Mouse (Mus musculus): ENCODE measurements around the gene Ascc1. TPM values are rescaled to one million over a fixed set of nuclear protein-coding genes. Genes with fewer than 3 reads are reported as not detected.
A peak's percentile ranks its signal among the peaks of the same experiment; 100 is the strongest.

Ascc1 gene
- polyA plus RNA-seq, 1 experiment from 2014 or later, result 45.2 TPM

DNA sequence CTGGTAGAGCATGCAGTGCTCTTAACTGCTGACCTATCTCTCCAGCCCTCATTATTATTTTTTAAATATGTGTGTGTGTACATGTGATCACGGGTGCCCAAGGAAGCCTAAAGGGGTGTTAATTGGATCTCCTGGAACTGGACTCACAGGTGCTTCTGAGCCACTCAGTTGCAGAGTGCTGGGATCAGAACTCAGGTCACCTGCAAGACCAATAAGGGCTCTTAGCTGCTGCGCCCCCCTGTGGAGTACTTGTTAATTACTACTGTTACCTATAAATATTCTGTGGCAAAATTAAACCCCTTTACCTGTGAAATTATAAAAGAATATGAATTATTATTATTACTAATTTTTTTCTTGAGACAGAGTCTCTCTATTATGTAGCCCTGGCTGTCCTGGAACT, 2.7 kb downstream of the Ascc1 start:
- ATAC-seq (ENCODE audit: insufficient number of reproducible peaks, low FRiP score, low TSS enrichment, low read depth) (no peak), DNase-seq (ENCODE audit: low spot score) (no peak)
- Histone ChIP-seq H3K4me2 (ENCODE audit: low read depth, severe bottlenecking) (no peak overlapping the region), H3K4me1 (ENCODE audit: control insufficient read depth, insufficient read depth, low read length) (no peaks in the 10 kb centered on the region), H3K27me3 (ENCODE audit: control insufficient read depth, insufficient read depth, low read length) (no peaks in the 10 kb centered on the region), H3K9ac (ENCODE audit: low read length) (no peak overlapping the region), H3K27ac (replicated peaks; ENCODE audit: low read depth, low read length) (no peak overlapping the region), H3K4me3 (ENCODE audit: low read depth, low read length) (no peak overlapping the region), H3K9me3 (ENCODE audit: control insufficient read depth, low read length) (no peaks in the 10 kb centered on the region), H3K36me3 (ENCODE audit: control insufficient read depth, insufficient read depth, low read length) (peaks cover 2% of the 10 kb centered on the region; the same call in 1 of the 2 replicates)
- 63% methylated on average over 2 of the region's 2 CpGs for WGBS

DNA sequence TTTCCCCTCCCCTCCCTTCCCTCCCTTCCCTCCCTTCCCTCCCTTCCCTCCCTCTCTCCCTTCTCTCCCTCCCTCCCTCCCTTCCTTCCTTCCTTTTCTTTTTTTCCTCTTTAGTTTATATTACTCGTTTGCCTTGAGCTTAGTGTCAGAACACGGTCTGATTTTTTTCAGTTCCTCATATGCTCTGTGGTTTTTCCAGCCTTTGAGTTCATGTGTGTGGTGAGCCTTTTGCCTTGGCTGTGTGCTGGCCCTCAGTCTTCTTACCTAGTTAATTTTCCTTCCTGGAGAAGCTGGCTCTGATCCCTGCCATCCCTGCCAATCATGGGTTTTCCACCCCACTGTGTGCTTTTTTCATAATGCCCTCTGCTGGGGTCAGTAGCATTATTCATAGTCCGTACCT, 6.5 kb downstream of the Ascc1 start:
- Histone ChIP-seq H3K4me2 (ENCODE audit: low read depth, severe bottlenecking) (no peak overlapping the region), H3K9ac (ENCODE audit: low read length) (no peak overlapping the region), H3K27ac (replicated peaks; ENCODE audit: low read depth, low read length) (no peak overlapping the region), H3K4me1 (ENCODE audit: control insufficient read depth, insufficient read depth, low read length) (no peaks in the 10 kb centered on the region), H3K4me3 (ENCODE audit: low read depth, low read length) (no peak overlapping the region), H3K9me3 (ENCODE audit: control insufficient read depth, low read length) (no peaks in the 10 kb centered on the region), H3K36me3 (ENCODE audit: control insufficient read depth, insufficient read depth, low read length) (no peaks in the 10 kb centered on the region), H3K27me3 (ENCODE audit: control insufficient read depth, insufficient read depth, low read length) (no peaks in the 10 kb centered on the region)
- DNase-seq (ENCODE audit: low spot score) (no peak), ATAC-seq (ENCODE audit: insufficient number of reproducible peaks, low FRiP score, low TSS enrichment, low read depth) (no peak)
- WGBS, result 88% methylated on average over 3 of the region's 3 CpGs

DNA sequence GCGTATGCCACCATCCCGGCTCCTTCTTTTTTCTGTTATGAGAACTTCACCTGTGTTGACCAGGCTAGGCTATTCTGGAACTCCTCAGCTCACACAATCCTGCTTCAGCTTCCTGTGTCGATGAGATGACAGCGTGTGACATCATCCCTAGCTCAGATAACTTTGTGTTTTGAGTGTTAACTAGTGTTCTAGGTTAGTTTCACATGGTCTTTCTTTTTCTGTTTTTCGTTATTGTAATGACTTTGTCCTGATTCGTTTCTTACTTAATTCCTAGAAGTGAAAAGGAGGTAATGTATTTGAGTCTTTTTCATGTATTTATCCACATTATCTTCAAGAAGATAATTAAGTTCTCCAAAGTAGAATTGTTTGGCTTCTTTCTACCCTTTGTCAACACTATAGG, 13.6 kb downstream of the Ascc1 start:
- no peak overlapping the region for H3K9ac ChIP-seq (ENCODE audit: low read length)
- WGBS, result 91% methylated on average over 6 of the region's 6 CpGs

DNA sequence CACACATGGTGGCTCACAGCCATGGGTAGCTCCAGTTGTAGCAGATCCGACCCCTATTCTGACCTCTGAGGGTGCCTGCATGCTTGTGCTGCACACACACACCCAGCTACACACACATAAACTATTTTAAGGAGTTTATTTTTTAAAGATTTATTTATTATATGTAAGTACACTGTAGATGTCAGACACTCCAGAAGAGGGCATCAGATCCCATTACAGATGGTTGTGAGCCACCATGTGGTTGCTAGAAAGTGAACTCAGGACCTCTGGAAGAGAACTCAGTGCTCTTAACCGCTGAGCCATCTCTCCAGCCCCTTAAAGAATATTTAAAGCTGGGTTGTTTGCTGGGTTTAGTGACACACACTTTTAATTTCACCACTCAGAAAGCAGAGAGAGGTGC, 16.7 kb downstream of the Ascc1 start:
- no peak overlapping the region for H3K9ac ChIP-seq (ENCODE audit: low read length)
- DNase-seq (ENCODE audit: low spot score) (no peak), ATAC-seq (ENCODE audit: insufficient number of reproducible peaks, low FRiP score, low TSS enrichment, low read depth) (no peak)
- H3K4me2 ChIP-seq (ENCODE audit: low read depth, severe bottlenecking), result no peak overlapping the region
- H3K4me1 ChIP-seq (ENCODE audit: control insufficient read depth, insufficient read depth, low read length), result no peaks in the 10 kb centered on the region
- no peaks in the 10 kb centered on the region for H3K27me3 ChIP-seq (ENCODE audit: control insufficient read depth, insufficient read depth, low read length)
- no peak overlapping the region for H3K27ac ChIP-seq (replicated peaks; ENCODE audit: low read depth, low read length)
- H3K9me3 ChIP-seq (ENCODE audit: control insufficient read depth, low read length), result no peaks in the 10 kb centered on the region
- H3K4me3 ChIP-seq (ENCODE audit: low read depth, low read length), result no peak overlapping the region
- H3K36me3 ChIP-seq (ENCODE audit: control insufficient read depth, insufficient read depth, low read length), result no peaks in the 10 kb centered on the region
- 69% methylated on average over 2 of the region's 2 CpGs for WGBS

More for the DNA sequence above, 13.6 kb downstream of the Ascc1 start:
- no peaks in the 10 kb centered on the region for H3K36me3 ChIP-seq (ENCODE audit: control insufficient read depth, insufficient read depth, low read length)
- no peak overlapping the region for H3K4me2 ChIP-seq (ENCODE audit: low read depth, severe bottlenecking)
- H3K9me3 ChIP-seq (ENCODE audit: control insufficient read depth, low read length), result no peaks in the 10 kb centered on the region
- H3K4me1 ChIP-seq (ENCODE audit: control insufficient read depth, insufficient read depth, low read length), result no peaks in the 10 kb centered on the region
- no peak overlapping the region for H3K27ac ChIP-seq (replicated peaks; ENCODE audit: low read depth, low read length)
- H3K27me3 ChIP-seq (ENCODE audit: control insufficient read depth, insufficient read depth, low read length), result no peaks in the 10 kb centered on the region
- ATAC-seq (ENCODE audit: insufficient number of reproducible peaks, low FRiP score, low TSS enrichment, low read depth) (no peak), DNase-seq (ENCODE audit: low spot score) (no peak)
- H3K4me3 ChIP-seq (ENCODE audit: low read depth, low read length), result no peak overlapping the region

DNA sequence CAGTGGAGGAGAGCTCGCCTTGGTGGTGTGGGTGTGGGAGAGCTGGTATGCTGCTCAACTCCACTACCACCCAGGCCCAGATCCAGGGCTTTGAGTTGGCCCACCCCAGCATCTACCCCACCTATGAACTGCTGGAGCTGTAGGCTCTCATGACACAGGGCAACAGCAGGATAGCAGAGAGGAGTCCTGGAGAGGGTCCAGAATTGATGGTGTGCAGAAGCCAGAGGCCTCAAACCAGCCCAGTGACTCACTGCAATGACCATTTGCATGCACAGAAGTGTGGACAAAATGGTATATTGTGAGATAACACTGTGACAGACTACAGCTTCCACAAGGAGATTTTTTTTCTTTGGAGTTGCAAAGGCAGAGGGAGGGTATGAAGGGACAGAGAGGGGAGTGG, 21.1 kb downstream of the Ascc1 start:
- WGBS, result 89% methylated on average over 1 of the region's 1 CpGs
- H3K4me2 ChIP-seq (ENCODE audit: low read depth, severe bottlenecking), result no peak overlapping the region
- ATAC-seq (ENCODE audit: insufficient number of reproducible peaks, low FRiP score, low TSS enrichment, low read depth), result no peak
- H3K9me3 ChIP-seq (ENCODE audit: control insufficient read depth, low read length), result no peaks in the 10 kb centered on the region
- DNase-seq (ENCODE audit: low spot score), result no peak
- no peak overlapping the region for H3K4me3 ChIP-seq (ENCODE audit: low read depth, low read length)
- peaks cover 21% of the 10 kb centered on the region for H3K4me1 ChIP-seq (ENCODE audit: control insufficient read depth, insufficient read depth, low read length)
- no peak overlapping the region for H3K27ac ChIP-seq (replicated peaks; ENCODE audit: low read depth, low read length)
- no peak overlapping the region for H3K9ac ChIP-seq (ENCODE audit: low read length)
- no peaks in the 10 kb centered on the region for H3K36me3 ChIP-seq (ENCODE audit: control insufficient read depth, insufficient read depth, low read length)
- H3K27me3 ChIP-seq (ENCODE audit: control insufficient read depth, insufficient read depth, low read length), result no peaks in the 10 kb centered on the region

DNA sequence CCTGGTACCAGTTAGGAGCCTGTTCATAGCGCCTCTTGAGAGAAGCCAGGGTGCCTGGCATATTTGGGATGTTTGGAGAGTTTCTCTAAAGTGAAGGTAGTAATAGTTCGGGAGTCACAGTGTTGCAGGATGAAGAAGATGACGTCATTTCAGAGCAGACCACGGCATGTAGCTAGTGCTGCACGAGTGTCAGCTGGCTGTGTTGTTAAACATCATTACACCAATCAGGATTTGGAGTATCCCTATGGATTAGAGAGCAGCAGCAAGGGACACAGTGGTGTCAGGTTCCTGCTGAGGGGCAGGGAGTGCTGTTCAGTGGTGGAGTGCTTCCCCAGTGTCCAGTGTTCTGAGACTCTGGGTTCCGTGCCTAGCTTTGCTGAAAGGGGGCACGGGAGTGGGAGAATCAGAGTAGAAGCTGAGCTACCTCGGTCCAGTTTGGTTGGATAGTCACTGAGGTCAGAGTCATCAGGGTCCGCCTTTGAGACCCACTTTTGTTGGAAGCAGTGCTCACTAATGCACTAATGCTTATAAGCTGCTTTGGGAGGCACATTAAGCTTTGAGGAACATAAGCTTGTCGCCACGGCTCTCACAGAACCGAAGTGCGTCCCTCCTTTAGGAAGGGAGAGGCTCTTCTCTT, 24.3 kb downstream of the Ascc1 start:
- peak; percentile 47; the same call in 1 of the 2 replicates for ATAC-seq (ENCODE audit: insufficient number of reproducible peaks, low FRiP score, low TSS enrichment, low read depth)
- Histone ChIP-seq H3K36me3 (ENCODE audit: control insufficient read depth, insufficient read depth, low read length) (no peaks in the 10 kb centered on the region), H3K4me1 (ENCODE audit: control insufficient read depth, insufficient read depth, low read length) (peaks cover 26% of the 10 kb centered on the region), H3K27me3 (ENCODE audit: control insufficient read depth, insufficient read depth, low read length) (no peaks in the 10 kb centered on the region), H3K9ac (ENCODE audit: low read length) (no peak overlapping the region), H3K4me2 (ENCODE audit: low read depth, severe bottlenecking) (0 out of 2 replicates have a peak overlapping the region, but pooled peaks have one; percentile 10), H3K4me3 (ENCODE audit: low read depth, low read length) (no peak overlapping the region), H3K27ac (replicated peaks; ENCODE audit: low read depth, low read length) (peak overlapping the region; percentile 82), H3K9me3 (ENCODE audit: control insufficient read depth, low read length) (no peaks in the 10 kb centered on the region)
- WGBS, result 53% methylated on average over 13 of the region's 13 CpGs
- DNase-seq (ENCODE audit: low spot score), result no peak

DNA sequence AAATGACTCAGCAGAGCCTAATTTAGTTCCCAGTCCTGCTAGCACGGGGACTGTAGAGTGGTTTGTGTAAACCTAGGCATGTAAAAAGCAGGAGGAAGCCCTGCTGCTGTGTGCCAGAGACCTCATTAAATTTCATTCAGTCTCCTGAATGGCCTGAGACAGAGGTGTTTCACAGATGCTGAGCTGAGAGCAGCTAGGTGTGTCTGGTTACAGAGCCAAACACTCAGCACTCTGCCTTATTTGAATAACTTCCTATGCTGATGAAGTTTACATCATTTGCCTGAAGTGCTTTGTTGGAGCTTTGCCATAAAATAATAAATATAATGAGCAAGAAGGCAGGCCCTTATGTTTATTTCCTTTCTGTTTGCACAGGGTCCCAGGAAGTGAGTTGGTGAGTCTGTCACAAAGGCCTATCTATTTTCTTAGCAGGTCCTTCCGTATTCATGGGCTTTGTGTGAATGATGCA, 25.0 kb downstream of the Ascc1 start:
- Histone ChIP-seq H3K36me3 (ENCODE audit: control insufficient read depth, insufficient read depth, low read length) (no peaks in the 10 kb centered on the region), H3K9ac (ENCODE audit: low read length) (no peak overlapping the region), H3K27me3 (ENCODE audit: control insufficient read depth, insufficient read depth, low read length) (no peaks in the 10 kb centered on the region), H3K4me2 (ENCODE audit: low read depth, severe bottlenecking) (no peak overlapping the region), H3K4me1 (ENCODE audit: control insufficient read depth, insufficient read depth, low read length) (peaks cover 32% of the 10 kb centered on the region), H3K4me3 (ENCODE audit: low read depth, low read length) (no peak overlapping the region), H3K9me3 (ENCODE audit: control insufficient read depth, low read length) (no peaks in the 10 kb centered on the region), H3K27ac (replicated peaks; ENCODE audit: low read depth, low read length) (peak overlapping the region; percentile 4)
- peak; percentile 35 for DNase-seq (ENCODE audit: low spot score)
- 42% methylated on average over 2 of the region's 2 CpGs for WGBS
- ATAC-seq (ENCODE audit: insufficient number of reproducible peaks, low FRiP score, low TSS enrichment, low read depth), result no peak

DNA sequence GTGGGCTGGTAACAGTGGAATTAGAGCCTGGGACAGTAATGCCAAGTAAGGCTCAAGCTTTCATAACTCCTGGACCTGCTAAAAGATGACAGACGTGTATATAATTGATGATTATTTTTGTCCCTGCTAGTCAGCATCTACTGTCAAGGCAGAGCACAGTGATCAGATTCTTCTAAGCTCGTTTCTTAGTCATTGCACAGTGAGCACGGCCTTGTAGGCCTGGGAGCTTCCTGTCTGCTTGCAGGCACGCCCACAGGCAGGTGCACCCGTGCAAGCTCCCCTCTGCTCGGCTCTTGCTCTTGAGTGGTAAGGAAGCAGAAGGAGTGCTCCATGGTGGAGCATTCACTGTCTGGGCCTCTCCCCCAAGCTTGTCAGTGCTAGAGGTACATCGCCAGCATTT, 25.6 kb downstream of the Ascc1 start:
- no peaks in the 10 kb centered on the region for H3K9me3 ChIP-seq (ENCODE audit: control insufficient read depth, low read length)
- H3K4me3 ChIP-seq (ENCODE audit: low read depth, low read length), result no peak overlapping the region
- no peaks in the 10 kb centered on the region for H3K36me3 ChIP-seq (ENCODE audit: control insufficient read depth, insufficient read depth, low read length)
- H3K4me2 ChIP-seq (ENCODE audit: low read depth, severe bottlenecking), result no peak overlapping the region
- H3K27ac ChIP-seq (replicated peaks; ENCODE audit: low read depth, low read length), result peak overlapping the region; percentile 4
- peaks cover 34% of the 10 kb centered on the region for H3K4me1 ChIP-seq (ENCODE audit: control insufficient read depth, insufficient read depth, low read length)
- DNase-seq (ENCODE audit: low spot score), result no peak
- H3K9ac ChIP-seq (ENCODE audit: low read length), result no peak overlapping the region
- no peaks in the 10 kb centered on the region for H3K27me3 ChIP-seq (ENCODE audit: control insufficient read depth, insufficient read depth, low read length)
- ATAC-seq (ENCODE audit: insufficient number of reproducible peaks, low FRiP score, low TSS enrichment, low read depth), result no peak
- WGBS, result 79% methylated on average over 7 of the region's 7 CpGs

DNA sequence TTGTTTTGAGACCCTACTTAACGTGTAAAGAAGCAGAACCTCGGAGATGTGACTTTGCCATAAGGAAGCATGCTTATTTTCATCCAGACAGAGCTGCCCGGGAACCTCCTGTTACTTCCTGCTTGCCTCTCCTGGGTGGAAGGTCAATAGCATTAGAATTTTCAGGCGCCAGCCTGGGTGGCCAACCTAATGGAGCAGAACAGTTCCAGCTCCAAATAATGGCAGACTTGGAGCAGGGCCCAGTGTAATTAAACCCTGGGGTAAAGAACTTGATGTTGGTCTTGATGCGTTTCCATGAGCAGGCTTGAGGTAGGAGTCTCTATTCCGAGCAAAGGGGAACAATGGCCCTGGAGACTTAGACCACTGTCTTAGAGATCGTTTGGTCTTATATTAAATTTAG, 26.4 kb downstream of the Ascc1 start:
- ATAC-seq (ENCODE audit: insufficient number of reproducible peaks, low FRiP score, low TSS enrichment, low read depth), result no peak
- Histone ChIP-seq H3K9me3 (ENCODE audit: control insufficient read depth, low read length) (no peaks in the 10 kb centered on the region), H3K9ac (ENCODE audit: low read length) (no peak overlapping the region), H3K4me1 (ENCODE audit: control insufficient read depth, insufficient read depth, low read length) (peaks cover 35% of the 10 kb centered on the region), H3K4me2 (ENCODE audit: low read depth, severe bottlenecking) (no peak overlapping the region), H3K36me3 (ENCODE audit: control insufficient read depth, insufficient read depth, low read length) (no peaks in the 10 kb centered on the region), H3K27ac (replicated peaks; ENCODE audit: low read depth, low read length) (no peak overlapping the region), H3K27me3 (ENCODE audit: control insufficient read depth, insufficient read depth, low read length) (no peaks in the 10 kb centered on the region), H3K4me3 (ENCODE audit: low read depth, low read length) (no peak overlapping the region)
- WGBS, result 76% methylated on average over 7 of the region's 7 CpGs
- no peak for DNase-seq (ENCODE audit: low spot score)
